Mouse (Mus musculus) hindbrain, embryonic 10.5 days (tissue): ENCODE measurements around the gene Cbfa2t2. TPM values are rescaled to one million over a fixed set of nuclear protein-coding genes. Genes with fewer than 3 reads are reported as not detected.
"Not testable (repeated sequence)": the region's sequence is repeated elsewhere in the genome, so short reads cannot be mapped to it uniquely, and the experiment has no call there.

ENCODE experiments used
- DNase-seq: peaks from one replicate; pipeline ENCODE4 v3.0.0-alpha.2; 2017; ENCODE audit warnings: low spot score
- H3K27ac ChIP-seq: fragments of 300-500 bp; sonication (generic); 2 replicates; pipeline ENCODE4 v1.5.1; 2016; ENCODE audit warnings: mild to moderate bottlenecking, moderate library complexity
- H3K27me3 ChIP-seq: fragments of 300-500 bp; sonication (generic); 2 replicates; pipeline ENCODE4 v1.6.1; 2016; ENCODE audit warnings: mild to moderate bottlenecking; ENCODE audit not compliant: poor library complexity, insufficient read depth, severe bottlenecking
- H3K36me3 ChIP-seq: fragments of 300-500 bp; sonication (generic); 2 replicates; pipeline ENCODE4 v1.6.1; 2016; ENCODE audit warnings: mild to moderate bottlenecking, moderate library complexity
- H3K4me1 ChIP-seq: fragments of 300-500 bp; sonication (generic); replicated peaks from 2 replicates; pipeline ENCODE4 v1.6.1; 2016; ENCODE audit warnings: mild to moderate bottlenecking
- H3K4me3 ChIP-seq: fragments of 300-500 bp; sonication (generic); 2 replicates; pipeline ENCODE4 v1.5.1; 2016; ENCODE audit warnings: mild to moderate bottlenecking, moderate library complexity
- H3K9me3 ChIP-seq: fragments of 300-500 bp; sonication (generic); 2 replicates; pipeline ENCODE4 v1.6.1; 2016; ENCODE audit warnings: mild to moderate bottlenecking, moderate library complexity
- WGBS: fragments of 180-500 bp; shearing (Covaris S2); methylation state at CpG from one replicate; pipeline ENCODE4 v1.1.7; 2016; 5-methylcytosine and 5-hydroxymethylcytosine counted together
- polyA plus RNA-seq: library from polyadenylated mRNA; unstranded; fragments of >200 nt; fragmentation: Nextera tagmentation; extraction: Ambion mirVana; gene quantifications from 2 replicates; pipeline ENCODE4 v1.2.1, GENCODE M21; 2016

Gene Cbfa2t2
- polyA plus RNA-seq, 1 experiment from 2014 or later, result 79.1 TPM

- Histone ChIP-seq H3K9me3 (no peaks in the 10 kb centered on the region), H3K36me3 (peaks cover 27% of the 10 kb centered on the region), H3K4me3 (no peak overlapping the region), H3K27ac (no peak overlapping the region), H3K27me3 (no peaks in the 10 kb centered on the region), H3K4me1 (peaks cover 23% of the 10 kb centered on the region)
- no peak for DNase-seq
- 85% methylated on average over 2 of the region's 2 CpGs for WGBS
These were observed 23.0 kb downstream of the Cbfa2t2 start for GRCm38 (mm10) chr2:154459262-154459661.

GRCm38 (mm10) chr2:154459851-154460250 lies 23.6 kb downstream of the Cbfa2t2 start:
- Histone ChIP-seq H3K36me3 (peaks cover 27% of the 10 kb centered on the region), H3K4me3 (no peak overlapping the region), H3K9me3 (no peaks in the 10 kb centered on the region), H3K27me3 (no peaks in the 10 kb centered on the region), H3K27ac (peak overlapping the region; percentile 56), H3K4me1 (peaks cover 23% of the 10 kb centered on the region)
- peak; percentile 48 for DNase-seq
- WGBS, result 41% methylated on average over 4 of the region's 4 CpGs

- no peak overlapping the region for H3K27ac ChIP-seq
- H3K4me3 ChIP-seq, result no peak overlapping the region
- H3K9me3 ChIP-seq, result no peaks in the 10 kb centered on the region
- no peaks in the 10 kb centered on the region for H3K27me3 ChIP-seq
- DNase-seq, result no peak
- WGBS, result 93% methylated on average over 11 of the region's 11 CpGs
- H3K36me3 ChIP-seq, result peaks cover 18% of the 10 kb centered on the region
- peaks cover 39% of the 10 kb centered on the region for H3K4me1 ChIP-seq
These were observed 27.4 kb downstream of the Cbfa2t2 start for GRCm38 (mm10) chr2:154463621-154464198.

- H3K27me3 ChIP-seq, result no peaks in the 10 kb centered on the region
- DNase-seq, result peak; percentile 65
- H3K9me3 ChIP-seq, result no peaks in the 10 kb centered on the region
- 60% methylated on average over 1 of the region's 1 CpGs for WGBS
- peaks cover 34% of the 10 kb centered on the region for H3K4me1 ChIP-seq
- no peak overlapping the region for H3K4me3 ChIP-seq
- H3K36me3 ChIP-seq, result peaks cover 18% of the 10 kb centered on the region
- H3K27ac ChIP-seq, result peak overlapping the region; percentile 72; the same call in 1 of the 2 replicates
These were observed 29.6 kb downstream of the Cbfa2t2 start for GRCm38 (mm10) chr2:154465914-154466335.

- H3K4me1 ChIP-seq, result peaks cover 34% of the 10 kb centered on the region
- DNase-seq, result no peak
- H3K27ac ChIP-seq, result peak overlapping the region; percentile 72; the same call in 1 of the 2 replicates
- H3K36me3 ChIP-seq, result peaks cover 11% of the 10 kb centered on the region
- no peak overlapping the region for H3K4me3 ChIP-seq
- H3K9me3 ChIP-seq, result no peaks in the 10 kb centered on the region
- H3K27me3 ChIP-seq, result no peaks in the 10 kb centered on the region
- WGBS, result 89% methylated on average over 5 of the region's 5 CpGs
These were observed 30.9 kb downstream of the Cbfa2t2 start for GRCm38 (mm10) chr2:154467139-154467538.

DNA sequence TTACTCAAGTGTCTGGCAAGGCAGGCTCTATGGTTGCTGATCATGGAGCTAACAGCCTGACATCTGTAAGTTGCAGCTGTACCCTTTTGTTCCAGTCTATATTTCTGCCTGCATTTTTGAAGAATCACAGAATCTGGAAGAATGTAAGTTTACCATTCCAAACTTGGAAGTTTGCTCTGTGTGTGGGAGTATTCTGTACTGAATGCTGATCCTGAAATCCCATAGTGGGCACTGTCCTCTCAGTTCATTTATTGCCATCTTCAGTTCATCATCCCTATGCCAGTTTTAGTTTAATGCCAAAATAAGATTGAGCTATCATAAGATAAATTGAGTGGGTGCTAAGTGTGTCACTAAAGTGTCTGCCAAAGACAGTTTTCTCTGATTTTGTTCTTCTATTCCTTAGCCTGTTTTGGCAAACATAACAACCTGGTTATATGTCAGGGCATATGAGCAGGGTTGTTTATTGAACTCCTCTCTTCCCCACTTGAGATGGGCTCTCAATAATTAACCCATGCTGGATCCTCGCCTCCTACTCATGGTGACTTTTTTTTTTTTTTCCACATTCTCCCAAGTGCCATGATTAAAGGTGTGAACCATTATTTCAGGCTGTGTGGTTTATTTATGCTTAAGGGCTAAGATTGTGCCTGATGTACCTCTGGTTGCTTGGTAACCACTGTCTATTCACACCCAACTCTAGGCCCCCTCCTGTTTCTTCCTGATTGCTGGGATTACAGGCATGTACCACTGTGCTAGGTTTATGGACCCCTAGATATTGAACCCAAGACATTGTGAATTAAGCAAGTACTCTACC lies 38.2 kb downstream of the Cbfa2t2 start:
- Histone ChIP-seq H3K4me3 (no peak overlapping the region), H3K27ac (no peak overlapping the region), H3K36me3 (peaks cover 7% of the 10 kb centered on the region), H3K27me3 (no peaks in the 10 kb centered on the region), H3K9me3 (no peaks in the 10 kb centered on the region), H3K4me1 (no peaks in the 10 kb centered on the region)
- 88% methylated on average over 1 of the region's 1 CpGs for WGBS
- no peak for DNase-seq

GRCm38 (mm10) chr2:154475062-154475349 lies 38.7 kb downstream of the Cbfa2t2 start:
- peaks cover 7% of the 10 kb centered on the region for H3K36me3 ChIP-seq
- H3K9me3 ChIP-seq, result no peaks in the 10 kb centered on the region
- no peak overlapping the region for H3K4me3 ChIP-seq
- WGBS, result 80% methylated on average over 1 of the region's 1 CpGs
- no peak for DNase-seq
- H3K4me1 ChIP-seq, result no peaks in the 10 kb centered on the region
- no peaks in the 10 kb centered on the region for H3K27me3 ChIP-seq
- H3K27ac ChIP-seq, result no peak overlapping the region

DNA sequence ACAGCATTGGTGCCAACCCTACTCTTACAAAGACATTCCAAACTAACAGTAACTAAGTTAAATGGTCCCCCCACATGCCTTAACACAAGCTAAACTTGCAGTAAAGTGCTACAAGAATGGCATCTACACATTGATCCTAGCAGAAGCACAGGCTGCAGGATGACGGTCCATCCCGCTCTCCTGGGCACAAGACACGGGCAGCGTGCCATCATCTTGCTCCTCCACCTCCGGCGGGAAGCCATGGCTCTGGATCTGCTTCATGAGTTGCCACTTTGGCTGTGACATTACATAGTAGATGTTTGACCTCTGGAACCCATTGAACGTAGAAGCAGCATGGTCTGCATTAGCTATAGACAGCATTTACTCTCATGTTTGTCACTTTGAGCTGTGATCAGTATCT lies 39.6 kb downstream of the Cbfa2t2 start:
- 95% methylated on average over 7 of the region's 7 CpGs for WGBS

GRCm38 (mm10) chr2:154477028-154477427 lies 40.7 kb downstream of the Cbfa2t2 start:
- Histone ChIP-seq H3K9me3 (no peaks in the 10 kb centered on the region), H3K27ac (no peak overlapping the region), H3K27me3 (no peaks in the 10 kb centered on the region), H3K4me3 (no peak overlapping the region), H3K36me3 (peaks cover 7% of the 10 kb centered on the region), H3K4me1 (no peaks in the 10 kb centered on the region)
- WGBS, result 86% methylated on average over 3 of the region's 3 CpGs
- no peak for DNase-seq

More for the DNA sequence above, 39.6 kb downstream of the Cbfa2t2 start:
- DNase-seq, result no peak
- no peak overlapping the region for H3K4me3 ChIP-seq
- no peaks in the 10 kb centered on the region for H3K9me3 ChIP-seq
- no peaks in the 10 kb centered on the region for H3K27me3 ChIP-seq
- H3K36me3 ChIP-seq, result peaks cover 7% of the 10 kb centered on the region
- no peaks in the 10 kb centered on the region for H3K4me1 ChIP-seq
- H3K27ac ChIP-seq, result no peak overlapping the region

DNA sequence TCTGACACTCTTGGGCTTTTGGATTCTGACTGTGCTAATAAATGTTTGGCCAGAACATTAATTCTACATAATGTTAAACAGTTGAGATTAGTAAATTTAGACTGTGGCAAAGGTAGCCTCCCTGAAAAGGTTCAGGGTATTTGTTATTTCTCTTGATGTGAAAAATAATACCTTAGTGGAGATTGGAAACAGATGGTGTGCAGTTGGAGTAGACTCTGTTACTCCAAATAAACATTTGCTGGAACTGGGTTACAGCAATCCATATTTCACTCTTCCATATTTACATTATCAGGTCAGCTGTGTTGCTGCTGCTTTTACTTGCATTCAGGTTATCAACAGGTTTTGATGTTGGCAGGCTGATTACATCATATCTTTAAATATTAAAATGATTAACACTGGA lies 55.5 kb downstream of the Cbfa2t2 start:
- Histone ChIP-seq H3K36me3 (peaks cover 7% of the 10 kb centered on the region; the same call in 1 of the 2 replicates), H3K4me1 (no peaks in the 10 kb centered on the region), H3K27me3 (no peaks in the 10 kb centered on the region), H3K27ac (no peak overlapping the region), H3K9me3 (no peaks in the 10 kb centered on the region), H3K4me3 (no peak overlapping the region)
- no peak for DNase-seq

- peaks cover 15% of the 10 kb centered on the region for H3K36me3 ChIP-seq
- H3K27me3 ChIP-seq, H3K4me3 ChIP-seq, H3K4me1 ChIP-seq, H3K27ac ChIP-seq, DNase-seq, H3K9me3 ChIP-seq: not testable (repeated sequence)
- WGBS, result 52% methylated on average over 2 of the region's 2 CpGs
These were observed 57.3 kb downstream of the Cbfa2t2 start for GRCm38 (mm10) chr2:154493559-154493958.

DNA sequence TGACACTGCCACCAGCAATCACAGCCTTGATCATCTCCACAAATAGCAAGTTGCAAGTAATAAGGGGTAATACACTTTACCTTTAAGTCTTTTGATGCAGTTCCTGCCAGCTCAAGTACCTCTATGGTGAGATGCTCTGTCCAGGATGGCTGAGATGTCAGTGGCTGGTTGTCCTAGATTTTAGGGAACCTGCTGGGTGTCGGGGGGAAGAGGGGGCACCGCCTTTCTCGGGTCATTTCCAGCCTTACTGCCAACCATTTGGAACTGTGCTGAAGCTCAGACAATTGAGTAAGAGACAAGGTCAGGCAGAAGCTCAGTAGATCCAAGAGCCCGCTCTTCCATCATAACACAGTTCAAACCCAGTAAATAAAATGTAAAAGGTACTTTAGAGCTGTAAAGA lies 58.7 kb downstream of the Cbfa2t2 start:
- no peak for DNase-seq
- WGBS, result 90% methylated on average over 4 of the region's 4 CpGs
- Histone ChIP-seq H3K36me3 (peaks cover 15% of the 10 kb centered on the region), H3K4me3 (no peak overlapping the region), H3K27ac (no peak overlapping the region), H3K4me1 (no peaks in the 10 kb centered on the region), H3K9me3 (no peaks in the 10 kb centered on the region), H3K27me3 (no peaks in the 10 kb centered on the region)

- H3K27me3 ChIP-seq, result no peaks in the 10 kb centered on the region
- WGBS, result 77% methylated on average over 5 of the region's 5 CpGs
- H3K4me1 ChIP-seq, result no peaks in the 10 kb centered on the region
- H3K4me3 ChIP-seq, result no peak overlapping the region
- H3K36me3 ChIP-seq, result peaks cover 44% of the 10 kb centered on the region
- no peaks in the 10 kb centered on the region for H3K9me3 ChIP-seq
- no peak overlapping the region for H3K27ac ChIP-seq
- no peak for DNase-seq
These were observed 62.3 kb downstream of the Cbfa2t2 start for GRCm38 (mm10) chr2:154498571-154498970.
